Mouse (Mus musculus) limb, embryonic 14.5 days (tissue): ENCODE measurements around the gene Sfxn1. TPM values are rescaled to one million over a fixed set of nuclear protein-coding genes. Genes with fewer than 3 reads are reported as not detected.

Source experiments
- ATAC-seq: fragments of 200-750 bp; cut with Nextera tagmentation; 2 replicates; pipeline ENCODE4 v1.8.0; 2017; ENCODE audit warnings: low read depth, moderate number of reproducible peaks, moderate TSS enrichment; ENCODE audit not compliant: low FRiP score
- DNase-seq: peaks from one replicate; pipeline ENCODE4 v3.0.0-alpha.2; 2015; ENCODE audit warnings: low spot score
- H3K27ac ChIP-seq: fragments of 300-500 bp; sonication (generic); replicated peaks from 2 replicates; pipeline ENCODE4 v1.5.1; 2014; ENCODE audit warnings: low read depth, mild to moderate bottlenecking, low read length, moderate library complexity, mixed read lengths
- H3K27me3 ChIP-seq: fragments of 300-500 bp; sonication (generic); 2 replicates; pipeline ENCODE4 v1.6.1; 2014; ENCODE audit warnings: low read length, mixed read lengths; ENCODE audit not compliant: control insufficient read depth, insufficient read depth
- H3K36me3 ChIP-seq: fragments of 300-500 bp; sonication (generic); 2 replicates; pipeline ENCODE4 v1.6.1; 2014; ENCODE audit warnings: mild to moderate bottlenecking, low read length, moderate library complexity, mixed read lengths; ENCODE audit not compliant: control insufficient read depth, insufficient read depth
- H3K4me1 ChIP-seq: fragments of 300-500 bp; sonication (generic); 2 replicates; pipeline ENCODE4 v1.6.1; 2014; ENCODE audit warnings: antibody characterized with exemption, low read length, mixed read lengths; ENCODE audit not compliant: control insufficient read depth, insufficient read depth
- H3K4me2 ChIP-seq: fragments of 300-500 bp; sonication (generic); replicated peaks from 2 replicates; pipeline ENCODE4 v1.6.1; 2014; ENCODE audit warnings: low read depth, mild to moderate bottlenecking, low read length, moderate library complexity; ENCODE audit not compliant: severe bottlenecking
- H3K4me3 ChIP-seq: fragments of 300-500 bp; sonication (generic); replicated peaks from 2 replicates; pipeline ENCODE4 v1.5.1; 2014; ENCODE audit warnings: low read length
- H3K9ac ChIP-seq: fragments of 300-500 bp; sonication (generic); 2 replicates; pipeline ENCODE4 v1.6.1; 2014; ENCODE audit warnings: mild to moderate bottlenecking, low read depth, low read length, moderate library complexity; ENCODE audit not compliant: severe bottlenecking
- H3K9me3 ChIP-seq: fragments of 300-500 bp; sonication (generic); 2 replicates; pipeline ENCODE4 v1.6.1; 2016; ENCODE audit warnings: low read length; ENCODE audit not compliant: control insufficient read depth
- POLR2A ChIP-seq: fragments of 200-500 bp; IDR thresholded peaks from 2 replicates; pipeline ENCODE4 v1.8.0; 2012; ENCODE audit warnings: inconsistent platforms, mild to moderate bottlenecking, moderate library complexity, borderline replicate concordance; ENCODE audit not compliant: insufficient read depth, insufficient read length; ENCODE audit errors: extremely low read depth
- WGBS: fragments of 180-500 bp; shearing (Covaris S2); extraction: QIAGEN DNeasy Blood & Tissue Kit; methylation state at CpG from one replicate; pipeline ENCODE4 v1.1.7; 2014; 5-methylcytosine and 5-hydroxymethylcytosine counted together
- polyA plus RNA-seq, 2 experiments: library from polyadenylated mRNA; depleted of rRNA in 1 of 2; stranded (reverse) in 1 of 2; unstranded in 1 of 2; fragments of >200 nt; fragmentation: Nextera tagmentation in 1 of 2; extraction: Ambion mirVana in 1 of 2; gene quantifications; 2 replicates each; pipeline versions ENCODE4 v1.2.1 to v1.2.3; 2012 to 2014

Sfxn1 gene
- polyA plus RNA-seq, 2 experiments = 26.7 to 49.9 TPM

GRCm38 (mm10) chr13:54095721-54096120 is 24.1 kb downstream of the Sfxn1 start:
- Histone ChIP-seq H3K36me3 (peaks cover 52% of the 10 kb centered on the region), H3K9me3 (no peaks in the 10 kb centered on the region), H3K4me3 (no peak overlapping the region), H3K4me1 (no peaks in the 10 kb centered on the region), H3K4me2 (no peak overlapping the region), H3K27ac (no peak overlapping the region), H3K27me3 (no peaks in the 10 kb centered on the region), H3K9ac (no peak overlapping the region)
- no peak for TF ChIP-seq POLR2A
- DNase-seq = no peak
- no peak for ATAC-seq
- 79% methylated on average over 8 of the region's 8 CpGs for WGBS

DNA sequence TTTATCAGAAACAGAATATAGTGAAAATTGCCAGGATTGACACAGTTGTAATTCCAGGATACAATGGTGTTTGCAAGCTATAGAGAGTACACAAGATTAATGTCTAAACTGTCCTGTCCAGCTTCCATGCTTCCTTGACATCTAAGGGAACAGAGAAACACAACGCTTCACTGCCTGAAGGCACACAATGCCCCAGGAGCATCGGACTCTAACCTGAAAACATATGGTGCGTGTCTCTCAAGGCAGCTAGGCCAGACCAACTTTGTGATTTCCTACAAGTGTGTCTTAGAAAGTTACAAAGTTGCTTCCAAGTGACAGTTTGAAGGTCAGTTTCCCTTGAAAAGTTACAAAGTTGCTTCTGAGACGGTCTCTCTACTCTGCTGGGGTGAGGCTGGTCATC is 25.6 kb downstream of the Sfxn1 start:
- no peak for TF ChIP-seq POLR2A
- no peak overlapping the region for H3K4me2 ChIP-seq
- no peak overlapping the region for H3K27ac ChIP-seq
- no peaks in the 10 kb centered on the region for H3K4me1 ChIP-seq
- no peak for ATAC-seq
- WGBS = 92% methylated on average over 4 of the region's 4 CpGs
- peaks cover 39% of the 10 kb centered on the region for H3K36me3 ChIP-seq
- DNase-seq = no peak
- no peak overlapping the region for H3K9ac ChIP-seq
- no peaks in the 10 kb centered on the region for H3K9me3 ChIP-seq
- no peak overlapping the region for H3K4me3 ChIP-seq
- H3K27me3 ChIP-seq = no peaks in the 10 kb centered on the region

DNA sequence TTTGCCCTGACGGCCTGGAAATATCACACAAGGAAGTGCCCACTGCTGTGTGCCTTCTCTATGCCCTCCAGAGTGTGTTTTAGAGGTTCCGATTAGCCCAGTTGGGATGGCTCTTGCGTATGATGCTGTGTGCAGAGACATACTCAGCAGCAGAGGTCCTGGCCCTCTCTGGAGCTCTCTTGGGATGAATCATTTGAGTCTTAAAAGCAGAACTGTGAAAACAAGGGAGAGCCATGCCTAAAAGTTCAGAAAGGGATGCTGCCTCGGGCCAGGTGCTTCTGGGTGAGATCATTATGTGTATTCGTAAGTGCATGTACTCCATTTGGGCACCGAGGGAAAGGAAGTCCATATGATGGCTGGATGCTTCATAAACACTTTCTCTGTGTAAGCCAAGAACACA is 26.1 kb downstream of the Sfxn1 start:
- no peak overlapping the region for H3K27ac ChIP-seq
- no peaks in the 10 kb centered on the region for H3K9me3 ChIP-seq
- peaks cover 33% of the 10 kb centered on the region for H3K36me3 ChIP-seq
- WGBS = 87% methylated on average over 6 of the region's 6 CpGs
- no peak overlapping the region for H3K9ac ChIP-seq
- no peaks in the 10 kb centered on the region for H3K27me3 ChIP-seq
- no peak overlapping the region for H3K4me3 ChIP-seq
- DNase-seq (no peak), ATAC-seq (no peak)
- H3K4me2 ChIP-seq = no peak overlapping the region
- no peaks in the 10 kb centered on the region for H3K4me1 ChIP-seq
- no peak for TF ChIP-seq POLR2A

DNA sequence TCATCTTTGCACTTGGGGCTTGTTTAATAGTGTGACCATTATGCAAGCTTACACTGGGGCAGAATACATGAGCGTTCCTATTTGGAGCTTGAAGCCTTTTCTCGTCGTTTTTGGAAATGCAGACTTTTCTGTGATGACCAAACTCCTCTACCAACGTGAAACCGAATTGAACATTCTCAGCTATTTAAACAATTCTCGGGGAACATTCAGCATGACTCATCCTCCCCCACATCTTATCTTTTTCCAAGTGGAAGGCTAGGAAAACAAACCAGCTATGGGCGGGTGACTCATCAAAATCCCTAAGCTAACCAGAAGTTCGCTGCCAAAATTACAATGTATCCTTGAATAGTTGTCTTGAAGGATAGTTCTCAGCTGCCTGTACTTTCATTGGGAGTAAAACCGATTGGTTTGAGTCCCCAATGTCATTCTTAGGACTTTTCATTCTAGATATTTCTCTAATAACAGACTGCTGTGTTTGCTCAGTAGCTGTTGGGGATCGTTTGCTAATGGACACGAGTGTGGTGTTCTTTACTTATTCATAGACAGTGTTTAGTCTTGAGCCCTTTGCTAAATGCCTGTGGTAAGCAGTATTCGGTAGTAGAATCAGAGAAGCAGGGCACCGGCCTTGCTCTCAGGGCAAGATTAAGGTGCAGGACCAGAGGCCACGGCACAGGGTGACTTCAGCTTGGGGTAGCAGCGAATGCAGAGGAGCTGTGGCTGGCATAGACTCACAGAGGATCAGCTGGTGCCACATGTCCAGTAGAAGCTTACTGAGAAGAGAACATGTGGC is 29.6 kb downstream of the Sfxn1 start:
- Histone ChIP-seq H3K9me3 (no peaks in the 10 kb centered on the region), H3K9ac (no peak overlapping the region), H3K4me3 (no peak overlapping the region), H3K27ac (no peak overlapping the region), H3K4me2 (no peak overlapping the region), H3K36me3 (peaks cover 18% of the 10 kb centered on the region), H3K4me1 (no peaks in the 10 kb centered on the region), H3K27me3 (no peaks in the 10 kb centered on the region)
- no peak for TF ChIP-seq POLR2A
- 90% methylated on average over 15 of the region's 15 CpGs for WGBS
- ATAC-seq (no peak), DNase-seq (no peak)

DNA sequence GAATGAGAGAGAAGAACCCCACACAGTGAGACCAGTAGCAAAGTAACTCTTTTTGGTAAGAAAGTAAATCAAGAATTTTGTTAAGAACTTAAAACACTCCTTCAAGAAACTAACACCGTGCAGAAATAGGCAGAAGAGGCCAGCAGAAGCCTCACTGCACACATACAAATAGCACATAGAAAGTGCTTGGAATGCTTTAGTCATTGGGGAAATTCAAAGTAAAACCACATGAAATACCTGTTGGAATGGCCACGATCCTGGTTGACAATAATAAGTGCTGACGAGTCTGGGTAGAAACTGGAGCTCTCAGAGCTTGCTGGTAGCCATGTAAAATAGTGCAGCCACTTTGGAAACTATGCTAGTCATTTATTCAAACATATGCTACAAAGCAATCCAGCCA is 30.4 kb downstream of the Sfxn1 start:
- Histone ChIP-seq H3K4me1 (no peaks in the 10 kb centered on the region), H3K27ac (no peak overlapping the region), H3K36me3 (peaks cover 18% of the 10 kb centered on the region), H3K9ac (no peak overlapping the region), H3K27me3 (no peaks in the 10 kb centered on the region), H3K4me3 (no peak overlapping the region), H3K9me3 (no peaks in the 10 kb centered on the region), H3K4me2 (no peak overlapping the region)
- ATAC-seq (no peak), DNase-seq (no peak)
- 78% methylated on average over 3 of the region's 3 CpGs for WGBS
- TF ChIP-seq POLR2A = no peak
